Mouse (Mus musculus) liver, postnatal 0 days (tissue): ENCODE measurements around the gene Trit1. TPM values are rescaled to one million over a fixed set of nuclear protein-coding genes. Genes with fewer than 3 reads are reported as not detected.
"Not testable (repeated sequence)": the region's sequence is repeated elsewhere in the genome, so short reads cannot be mapped to it uniquely, and the experiment has no call there.

Experiments
- ATAC-seq: fragments of 200-750 bp; cut with Nextera tagmentation; 2 replicates; pipeline ENCODE4 v1.8.0; 2017; ENCODE audit warnings: mild to moderate bottlenecking, moderate library complexity
- DNase-seq: peaks from one replicate; pipeline ENCODE4 v3.0.0-alpha.2; 2016
- H3K27ac ChIP-seq: fragments of 300-500 bp; sonication (generic); 2 replicates; pipeline ENCODE4 v1.5.1; 2014; ENCODE audit warnings: antibody characterized with exemption, moderate library complexity, mild to moderate bottlenecking, low read depth
- H3K27me3 ChIP-seq: fragments of 300-500 bp; sonication (generic); 2 replicates; pipeline ENCODE4 v1.6.1; 2014; ENCODE audit warnings: low read length, control low read depth, mixed read lengths; ENCODE audit not compliant: insufficient read depth
- H3K36me3 ChIP-seq: fragments of 300-500 bp; sonication (generic); replicated peaks from 2 replicates; pipeline ENCODE4 v1.6.1; 2014; ENCODE audit warnings: mild to moderate bottlenecking, control low read depth, low read length, moderate library complexity, mixed read lengths; ENCODE audit not compliant: insufficient read depth
- H3K4me1 ChIP-seq: fragments of 300-500 bp; sonication (generic); 2 replicates; pipeline ENCODE4 v1.6.1; 2014; ENCODE audit warnings: antibody characterized with exemption, mild to moderate bottlenecking, control low read depth; ENCODE audit not compliant: insufficient read depth
- H3K4me2 ChIP-seq: fragments of 300-500 bp; sonication (generic); 2 replicates; pipeline ENCODE4 v1.6.1; 2014; ENCODE audit warnings: low read depth, mild to moderate bottlenecking, low read length, moderate library complexity, mixed read lengths
- H3K4me3 ChIP-seq: fragments of 300-500 bp; sonication (generic); 2 replicates; pipeline ENCODE4 v1.5.1; 2014; ENCODE audit warnings: low read depth, low read length
- H3K9ac ChIP-seq: fragments of 300-500 bp; sonication (generic); replicated peaks from 2 replicates; pipeline ENCODE4 v1.6.1; 2014; ENCODE audit warnings: mild to moderate bottlenecking, moderate library complexity
- H3K9me3 ChIP-seq: fragments of 300-500 bp; sonication (generic); 2 replicates; pipeline ENCODE4 v1.6.1; 2016; ENCODE audit warnings: mild to moderate bottlenecking, control low read depth, low read length, mixed read lengths
- CTCF ChIP-seq: sonication (generic); IDR thresholded peaks from 2 replicates; pipeline ENCODE4 v1.5.1; 2016; ENCODE audit warnings: antibody characterized with exemption, low read depth
- EP300 ChIP-seq: IDR thresholded peaks from 2 replicates; pipeline ENCODE4 v1.6.1; 2016; ENCODE audit warnings: antibody characterized with exemption, low read depth, mild to moderate bottlenecking
- WGBS: fragments of 180-500 bp; shearing (Covaris S2); extraction: QIAGEN DNeasy Blood & Tissue Kit; methylation state at CpG from one replicate; pipeline ENCODE4 v1.1.7; 2014; ENCODE audit not compliant: insufficient replicate concordance; 5-methylcytosine and 5-hydroxymethylcytosine counted together
- polyA plus RNA-seq: library from polyadenylated mRNA; unstranded; fragments of >200 nt; fragmentation: Nextera tagmentation; extraction: Ambion mirVana; gene quantifications from 2 replicates; pipeline ENCODE4 v1.2.1, GENCODE M21; 2015

Gene Trit1
- polyA plus RNA-seq, 1 experiment from 2014 or later: 7.5 TPM

DNA sequence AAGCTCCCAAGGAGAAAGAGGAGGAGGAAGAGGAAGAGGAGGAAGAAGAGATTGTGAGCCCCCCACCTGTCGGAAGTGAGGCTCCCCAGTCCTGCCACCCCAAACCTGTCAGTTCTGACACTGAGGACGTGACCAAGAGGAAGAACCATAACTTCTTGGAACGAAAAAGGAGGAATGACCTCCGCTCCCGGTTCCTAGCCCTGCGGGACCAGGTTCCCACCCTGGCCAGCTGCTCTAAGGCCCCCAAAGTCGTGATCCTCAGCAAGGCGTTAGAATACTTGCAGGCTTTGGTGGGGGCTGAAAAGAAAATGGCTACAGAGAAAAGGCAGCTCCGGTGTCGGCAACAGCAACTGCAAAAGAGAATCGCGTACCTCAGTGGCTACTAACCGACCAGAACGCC lies 16.3 kb upstream of the Trit1 start:
- Histone ChIP-seq H3K27me3 (peaks cover 34% of the 10 kb centered on the region), H3K4me3 (no peak overlapping the region), H3K4me1 (peaks cover 14% of the 10 kb centered on the region; the same call in 1 of the 2 replicates), H3K27ac (no peak overlapping the region), H3K4me2 (no peak overlapping the region), H3K9ac (no peak overlapping the region), H3K9me3 (no peaks in the 10 kb centered on the region), H3K36me3 (no peaks in the 10 kb centered on the region)
- no peak for TF ChIP-seq EP300
- TF ChIP-seq CTCF: no peak
- DNase-seq: no peak
- 83% methylated on average over 14 of the region's 14 CpGs for WGBS
- no peak for ATAC-seq

DNA sequence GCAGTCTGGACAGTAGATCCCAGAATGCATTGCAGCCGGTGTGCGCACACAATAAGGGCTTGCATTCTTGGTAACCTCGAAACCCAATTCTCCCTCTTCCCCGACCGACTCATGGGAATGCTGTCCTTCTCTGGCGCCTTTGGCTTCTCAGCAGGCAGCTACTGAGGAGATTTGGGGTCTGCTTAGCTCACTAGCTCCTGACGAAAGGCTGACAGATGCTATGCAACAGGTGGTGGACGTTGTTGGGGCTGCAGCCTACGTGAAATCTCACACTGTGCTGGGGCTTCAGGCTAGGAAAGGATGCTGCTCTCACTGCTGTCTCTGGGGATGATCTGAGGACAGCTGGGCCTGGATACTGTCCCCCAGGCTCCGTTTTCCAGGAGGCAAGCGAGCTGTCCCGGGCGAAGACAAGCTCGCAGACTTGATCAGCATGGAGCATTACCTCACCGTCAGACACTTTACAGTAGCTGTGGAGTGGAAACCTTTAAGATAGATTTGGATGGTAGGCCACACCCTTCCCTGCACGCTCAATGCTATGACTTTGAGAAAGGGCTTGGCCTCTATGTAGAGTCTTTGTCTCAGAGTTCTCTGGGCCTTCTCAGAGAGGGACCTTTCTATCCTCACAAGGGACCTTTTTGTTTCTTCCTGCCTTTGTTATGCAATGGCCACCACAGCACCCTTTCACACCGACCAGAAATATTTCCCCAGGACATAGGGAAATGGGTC lies 15.6 kb upstream of the Trit1 start:
- no peak overlapping the region for H3K4me2 ChIP-seq
- peaks cover 28% of the 10 kb centered on the region for H3K27me3 ChIP-seq
- ATAC-seq: no peak

DNA sequence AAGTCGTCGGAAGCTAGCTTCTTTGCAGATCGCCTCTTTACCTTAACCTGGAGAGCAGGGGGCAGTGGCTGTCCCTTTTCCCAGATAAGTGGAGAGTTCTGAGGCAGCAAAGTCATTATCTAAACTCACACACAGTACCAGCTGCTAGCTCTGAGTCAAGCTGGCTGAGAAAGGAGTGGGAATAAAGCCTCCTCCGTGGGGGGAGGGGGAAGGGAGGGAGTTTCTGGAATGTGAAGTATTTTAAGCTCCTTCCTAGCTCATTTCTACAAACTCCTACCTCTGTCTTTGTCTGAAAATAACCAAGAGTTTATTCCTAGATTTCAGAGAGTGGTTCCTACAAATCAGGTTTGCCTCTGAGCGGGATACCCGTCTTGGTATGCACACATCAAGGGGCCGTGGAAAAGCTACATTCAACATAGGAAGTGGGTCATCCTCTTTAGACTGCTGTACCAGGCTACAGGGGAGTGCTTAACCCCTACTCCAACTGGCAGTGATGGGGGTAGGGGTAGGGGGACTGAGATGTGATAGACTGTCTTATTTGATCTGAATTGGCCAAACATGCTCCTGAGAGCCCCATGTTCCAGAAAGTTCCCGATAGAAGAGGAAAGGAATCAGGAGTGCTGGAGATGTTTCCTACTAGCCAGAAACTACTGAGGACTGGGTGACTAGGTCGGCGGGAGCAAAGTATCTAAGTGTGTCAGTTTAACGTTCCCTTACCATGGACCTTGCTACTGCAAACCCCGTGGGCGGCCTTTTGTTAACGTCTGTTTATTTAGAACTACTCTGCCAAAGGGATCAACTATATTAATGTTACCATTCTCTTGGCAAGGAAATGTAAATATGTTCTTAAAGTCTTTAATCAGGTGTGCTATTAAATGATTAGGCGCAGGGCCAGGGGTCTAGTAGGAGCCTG lies 11.1 kb upstream of the Trit1 start:
- peak overlapping the region; percentile 35; the same call in 1 of the 2 replicates for H3K27ac ChIP-seq
- peaks cover 7% of the 10 kb centered on the region; the same call in 1 of the 2 replicates for H3K4me1 ChIP-seq
- H3K9ac ChIP-seq: no peak overlapping the region
- no peaks in the 10 kb centered on the region for H3K9me3 ChIP-seq
- no peak overlapping the region for H3K4me3 ChIP-seq
- DNase-seq (no peak), ATAC-seq (no peak)
- no peak overlapping the region for H3K4me2 ChIP-seq
- WGBS: 48% methylated on average over 15 of the region's 15 CpGs
- no peaks in the 10 kb centered on the region for H3K36me3 ChIP-seq
- TF ChIP-seq CTCF (no peak), EP300 (peak; percentile 16; the same call in 1 of the 2 replicates)
- peaks cover 4% of the 10 kb centered on the region; the same call in 1 of the 2 replicates for H3K27me3 ChIP-seq

More for the DNA sequence above, 15.6 kb upstream of the Trit1 start:
- no peak for DNase-seq
- Histone ChIP-seq H3K4me1 (peaks cover 16% of the 10 kb centered on the region; the same call in 1 of the 2 replicates), H3K27ac (no peak overlapping the region), H3K9ac (no peak overlapping the region), H3K4me3 (no peak overlapping the region), H3K9me3 (no peaks in the 10 kb centered on the region), H3K36me3 (no peaks in the 10 kb centered on the region)
- TF ChIP-seq EP300 (no peak), CTCF (no peak)
- WGBS: 76% methylated on average over 17 of the region's 17 CpGs

DNA sequence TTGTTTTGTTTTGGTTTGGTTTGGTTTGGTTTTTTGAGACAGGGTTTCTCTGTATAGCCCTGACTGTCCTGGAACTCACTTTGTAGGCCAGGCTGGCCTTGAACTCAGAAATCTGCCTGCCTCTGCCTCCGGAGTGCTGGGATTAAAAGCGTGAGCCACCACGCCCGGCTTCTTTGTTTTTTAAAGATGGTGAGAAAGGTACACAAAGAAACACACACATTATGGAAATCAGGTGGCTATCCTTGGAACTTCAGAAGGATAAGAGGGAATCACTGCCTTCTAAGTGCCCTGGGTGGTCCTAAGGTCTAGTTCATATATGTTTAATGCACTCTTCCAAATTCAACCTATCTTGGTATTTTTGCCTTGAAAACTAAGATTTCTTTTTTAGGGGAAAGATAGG lies 3.9 kb upstream of the Trit1 start:
- not testable (repeated sequence) for H3K27me3 ChIP-seq, ATAC-seq
- WGBS: 77% methylated on average over 4 of the region's 4 CpGs

DNA sequence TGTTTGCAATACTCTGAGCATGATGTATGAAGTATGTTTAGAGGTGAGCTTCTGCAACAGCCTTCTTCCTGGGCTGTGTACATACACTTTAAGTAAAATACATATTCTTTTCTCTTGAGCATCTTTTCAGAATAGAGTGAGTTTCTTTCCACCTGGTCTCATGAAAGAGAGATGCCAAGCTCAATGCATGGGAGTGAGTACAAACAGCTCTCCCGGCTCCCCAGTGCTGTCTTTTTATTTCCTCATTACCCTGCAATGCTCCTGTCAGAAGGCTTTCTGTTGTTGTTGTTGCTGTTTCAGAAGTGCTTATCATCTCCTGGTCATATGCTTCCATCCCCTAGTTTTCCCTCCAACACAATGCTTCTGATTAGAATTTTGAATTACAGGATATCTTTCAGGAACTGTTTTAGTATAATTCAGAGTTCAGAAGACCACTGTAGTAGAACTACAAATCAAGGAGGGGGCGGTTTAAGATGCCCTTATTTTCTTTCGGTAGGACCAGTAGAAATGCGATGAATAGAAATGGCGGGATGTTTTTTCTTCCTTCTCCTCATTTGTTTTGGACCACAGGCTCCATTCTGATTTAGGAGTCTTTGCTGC lies 3.0 kb upstream of the Trit1 start:
- 61% methylated on average over 5 of the region's 5 CpGs for WGBS
- Histone ChIP-seq H3K4me3 (no peak overlapping the region), H3K36me3 (no peaks in the 10 kb centered on the region), H3K9ac (no peak overlapping the region), H3K9me3 (no peaks in the 10 kb centered on the region), H3K4me1 (peaks cover 14% of the 10 kb centered on the region), H3K4me2 (no peak overlapping the region), H3K27ac (no peak overlapping the region), H3K27me3 (no peaks in the 10 kb centered on the region)
- DNase-seq: no peak
- TF ChIP-seq CTCF: no peak
- no peak for TF ChIP-seq EP300
- ATAC-seq: no peak

More for the DNA sequence above, 3.9 kb upstream of the Trit1 start:
- not testable (repeated sequence) for H3K4me3 ChIP-seq, H3K27ac ChIP-seq, H3K36me3 ChIP-seq, H3K4me2 ChIP-seq, H3K4me1 ChIP-seq, H3K9me3 ChIP-seq, H3K9ac ChIP-seq, DNase-seq

DNA sequence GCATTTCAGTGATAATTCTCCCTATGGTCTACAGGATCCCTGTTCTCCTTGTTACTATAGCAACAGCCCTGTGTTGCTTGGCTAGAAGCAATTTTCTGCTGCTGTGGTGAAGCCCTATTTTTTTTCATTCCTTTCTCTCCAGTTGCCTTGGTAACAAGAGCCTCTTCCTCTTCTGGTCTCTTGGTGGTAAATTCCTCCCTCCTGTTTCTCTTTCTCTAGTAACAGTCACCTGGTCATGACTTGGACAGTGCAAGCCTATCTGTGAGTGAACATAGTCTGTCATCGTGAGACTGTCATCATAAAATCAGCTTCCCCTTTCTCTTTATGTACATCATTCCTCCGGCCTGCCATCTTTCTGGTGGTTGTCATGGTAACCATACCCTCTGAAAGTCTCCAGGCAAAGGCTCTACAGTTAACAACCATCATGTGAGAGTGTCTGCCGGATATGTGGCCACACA lies 2.4 kb upstream of the Trit1 start:
- ATAC-seq (no peak), DNase-seq (no peak)
- no peak overlapping the region for H3K9ac ChIP-seq
- no peaks in the 10 kb centered on the region for H3K36me3 ChIP-seq
- TF ChIP-seq CTCF (no peak), EP300 (no peak)
- peaks cover 16% of the 10 kb centered on the region for H3K4me1 ChIP-seq
- H3K9me3 ChIP-seq: no peaks in the 10 kb centered on the region
- 34% methylated on average over 3 of the region's 3 CpGs for WGBS
- no peak overlapping the region for H3K4me2 ChIP-seq
- H3K27ac ChIP-seq: no peak overlapping the region
- H3K27me3 ChIP-seq: no peaks in the 10 kb centered on the region
- no peak overlapping the region for H3K4me3 ChIP-seq
